Mouse (Mus musculus) liver, postnatal 0 days (tissue): Measurements from ENCODE around the gene Ikzf3.

Experiments
- CTCF ChIP-seq: sonication (generic); IDR thresholded peaks from 2 replicates; pipeline ENCODE4 v1.5.1; 2016; ENCODE audit warnings: antibody characterized with exemption, low read depth
- EP300 ChIP-seq: IDR thresholded peaks from 2 replicates; pipeline ENCODE4 v1.6.1; 2016; ENCODE audit warnings: antibody characterized with exemption, low read depth, mild to moderate bottlenecking

DNA sequence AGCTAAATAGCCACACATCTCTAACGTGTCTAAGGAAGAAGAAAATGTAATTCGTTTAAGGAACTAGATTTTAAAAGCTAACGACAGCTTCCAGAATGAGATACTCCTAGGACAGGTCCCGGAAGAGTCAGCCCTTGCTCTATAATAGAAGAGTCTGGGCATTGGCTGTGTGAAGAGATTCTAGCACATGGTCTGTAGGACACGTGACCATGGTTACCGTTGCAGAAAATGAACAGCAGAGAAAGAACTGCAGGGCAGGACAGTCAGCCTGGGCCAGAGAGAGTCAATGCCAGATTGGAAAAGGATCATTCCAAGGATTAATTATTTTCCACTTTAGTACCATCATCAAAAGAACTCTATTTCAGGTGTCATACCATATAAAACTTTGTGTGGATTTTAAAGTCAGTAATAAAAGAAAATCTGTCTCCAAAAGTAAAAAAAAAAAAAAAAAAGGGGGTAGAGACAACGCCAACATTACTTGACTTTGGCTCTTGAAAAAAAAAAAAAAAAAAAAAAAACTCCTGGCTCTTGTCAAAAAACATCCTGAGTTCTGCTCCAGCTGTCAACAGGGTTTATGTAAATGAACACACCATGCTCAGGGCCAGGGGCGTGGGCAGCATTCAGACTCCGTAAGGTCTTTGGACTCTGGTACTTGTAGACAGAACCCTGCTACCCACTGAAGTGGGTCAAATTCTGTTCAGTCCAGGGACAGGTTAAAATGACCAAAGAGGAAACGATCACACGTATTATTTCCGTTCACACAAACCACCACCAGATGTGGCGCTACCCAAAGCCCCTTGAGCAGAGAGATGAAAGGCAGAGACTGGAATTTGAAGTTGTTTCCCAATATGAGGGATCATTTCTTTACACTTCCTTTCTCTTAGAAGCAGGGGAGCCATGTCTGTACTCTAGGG lies 66.5 kb downstream of the Ikzf3 start:
- TF ChIP-seq EP300 (no peak), CTCF (no peak)
